Mouse (Mus musculus): ENCODE measurements around the gene Blzf1.

GRCm38 (mm10) chr1:164247442-164247841 is 59.8 kb downstream of the Blzf1 start:
- TF ChIP-seq MAFK (IDR thresholded peaks at IDR 0.05; ENCODE audit: insufficient read depth, low read depth, low read length): no peak
- TF ChIP-seq ZNF384 (IDR thresholded peaks at IDR 0.05; ENCODE audit: low read depth, low read length): no peak

Measured in ES-E14 (cell line).